Mouse (Mus musculus): ENCODE results near the gene Bysl.

- TF ChIP-seq CTCF (IDR thresholded peaks at IDR 0.05 in 2 of 3, conservative IDR thresholded peaks at IDR 0.05 in 1 of 3; ENCODE audit: control insufficient read depth in 1 of 3, insufficient read depth in 1 of 3, low read depth in 2 of 3, low read length in 3 of 3, poor library complexity in 1 of 3, severe bottlenecking in 1 of 3) (no peak), POLR2A (IDR thresholded peaks at IDR 0.05; ENCODE audit: control insufficient read depth in 1 of 2, insufficient read depth in 1 of 2, low read depth in 1 of 2, low read length in 2 of 2, poor library complexity in 1 of 2) (no peak), UBTF (IDR thresholded peaks at IDR 0.05; ENCODE audit: borderline replicate concordance, insufficient read depth, low read depth, low read length) (no peak), MAZ (IDR thresholded peaks at IDR 0.05; ENCODE audit: low read depth, low read length) (no peak)
Observed at GRCm38 (mm10) chr17:47632181-47632840, 21.0 kb upstream of the Bysl start.

Data from MEL (cell line).